Mouse (Mus musculus) embryo, embryonic 10 days (tissue): ENCODE data around the gene Ifrd1.
A peak's percentile ranks its signal among the peaks of the same experiment; 100 is the strongest.
"Not testable (repeated sequence)": the region's sequence is repeated elsewhere in the genome, so short reads cannot be mapped to it uniquely, and the experiment has no call there.

Source experiments
- DNase-seq: peaks from one replicate; pipeline ENCODE4 v3.0.0-alpha.2; 2015; ENCODE audit warnings: low spot score

Ifrd1 gene

GRCm38 (mm10) chr12:40248454-40249180 lies at the start of gene Ifrd1:
Gene Ifrd1, minus strand, starts transcription at chr12:40248504.
- no peak for DNase-seq

- DNase-seq, result no peak
Observed at GRCm38 (mm10) chr12:40286539-40286938, 38.2 kb upstream of the Ifrd1 start.

- no peak for DNase-seq
Observed at GRCm38 (mm10) chr12:40280596-40281325, 32.5 kb upstream of the Ifrd1 start.

- no peak for DNase-seq
Observed at GRCm38 (mm10) chr12:40277581-40277980, 29.3 kb upstream of the Ifrd1 start.

GRCm38 (mm10) chr12:40274931-40275330 lies 26.6 kb upstream of the Ifrd1 start:
- no peak for DNase-seq

- DNase-seq, result no peak
Observed at GRCm38 (mm10) chr12:40273339-40273738, 25.0 kb upstream of the Ifrd1 start.

- DNase-seq, result no peak
Observed at GRCm38 (mm10) chr12:40272710-40273109, 24.4 kb upstream of the Ifrd1 start.

- no peak for DNase-seq
Observed at GRCm38 (mm10) chr12:40268313-40268712, 20.0 kb upstream of the Ifrd1 start.

GRCm38 (mm10) chr12:40263712-40264111 lies 15.4 kb upstream of the Ifrd1 start:
- DNase-seq, result no peak

GRCm38 (mm10) chr12:40263006-40263405 lies 14.7 kb upstream of the Ifrd1 start:
- DNase-seq, result no peak

GRCm38 (mm10) chr12:40258462-40259000 lies 10.2 kb upstream of the Ifrd1 start:
- no peak for DNase-seq

GRCm38 (mm10) chr12:40257226-40257625 lies 8.9 kb upstream of the Ifrd1 start:
- DNase-seq, result peak; percentile 89

GRCm38 (mm10) chr12:40256543-40256942 lies 8.2 kb upstream of the Ifrd1 start:
- DNase-seq, result no peak

GRCm38 (mm10) chr12:40256033-40256432 lies 7.7 kb upstream of the Ifrd1 start:
- DNase-seq, result no peak

- DNase-seq, result not testable (repeated sequence)
Observed at GRCm38 (mm10) chr12:40255310-40255709, 7.0 kb upstream of the Ifrd1 start.

- DNase-seq, result no peak
Observed at GRCm38 (mm10) chr12:40254729-40255128, 6.4 kb upstream of the Ifrd1 start.

GRCm38 (mm10) chr12:40253241-40253640 lies 4.9 kb upstream of the Ifrd1 start:
- no peak for DNase-seq

- DNase-seq, result no peak
Observed at GRCm38 (mm10) chr12:40250256-40250655, 2.0 kb upstream of the Ifrd1 start.

GRCm38 (mm10) chr12:40247976-40248375 lies 328 bp downstream of the Ifrd1 start:
- DNase-seq, result no peak

GRCm38 (mm10) chr12:40247384-40247783 lies 920 bp downstream of the Ifrd1 start:
- DNase-seq, result no peak

GRCm38 (mm10) chr12:40245434-40245970 lies 2.8 kb downstream of the Ifrd1 start:
- DNase-seq, result no peak

- no peak for DNase-seq
Observed at GRCm38 (mm10) chr12:40244926-40245325, 3.4 kb downstream of the Ifrd1 start.

GRCm38 (mm10) chr12:40243821-40244221 lies 4.5 kb downstream of the Ifrd1 start:
- DNase-seq, result no peak
